Mouse (Mus musculus): Measurements from ENCODE around the gene Usp33. TPM values are rescaled to one million over a fixed set of nuclear protein-coding genes. Genes with fewer than 3 reads are reported as not detected.
"Not testable (repeated sequence)": the region's sequence is repeated elsewhere in the genome, so short reads cannot be mapped to it uniquely, and the experiment has no call there.

Usp33 gene
- polyA plus RNA-seq, 1 experiment from 2014 or later = 31.9 TPM

DNA sequence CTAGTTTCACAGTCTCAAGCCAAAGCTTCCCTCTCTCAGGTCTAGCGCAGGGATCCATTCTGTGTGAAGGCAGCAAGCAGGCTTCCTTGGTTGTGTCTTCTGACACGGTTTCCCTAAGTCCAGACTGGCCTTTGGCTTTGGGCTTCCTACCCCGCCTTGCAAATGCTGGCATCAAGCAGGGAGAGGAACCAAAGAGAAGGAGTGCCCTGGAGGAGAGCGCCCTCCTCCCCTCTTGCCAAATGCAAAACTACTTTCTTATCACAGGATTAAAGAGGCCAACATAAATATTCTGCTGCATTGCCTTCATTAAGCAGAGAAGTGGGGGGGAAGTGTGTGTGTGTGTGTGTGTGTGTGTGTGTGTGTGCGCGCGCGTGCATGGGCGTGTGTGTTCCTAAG is 37.0 kb upstream of the Usp33 start:
- Histone ChIP-seq H3K27ac (ENCODE audit: low read depth, low read length) (peak overlapping the region; percentile 96), H3K4me3 (ENCODE audit: low read depth, low read length) (no peak overlapping the region), H3K4me1 (ENCODE audit: control insufficient read depth, insufficient read depth, low read length) (peaks cover 46% of the 10 kb centered on the region), H3K9ac (ENCODE audit: low read depth, low read length) (no peak overlapping the region; the same call in 1 of the 2 replicates), H3K4me2 (no peak overlapping the region), H3K36me3 (ENCODE audit: control insufficient read depth, insufficient read depth, low read length) (0 out of 2 replicates have a peak, but pooled peaks cover 3% of the 10 kb centered on the region), H3K9me3 (replicated peaks; ENCODE audit: control insufficient read depth, low read length) (no peaks in the 10 kb centered on the region), H3K27me3 (ENCODE audit: control insufficient read depth, insufficient read depth, low read length) (no peaks in the 10 kb centered on the region)
- no peak for ATAC-seq (replicated peaks; ENCODE audit: insufficient number of reproducible peaks, low FRiP score, low TSS enrichment)
- WGBS (ENCODE audit: insufficient replicate concordance) = 70% methylated on average over 9 of the region's 9 CpGs

- H3K4me1 ChIP-seq (ENCODE audit: control insufficient read depth, insufficient read depth, low read length) = peaks cover 11% of the 10 kb centered on the region
- H3K27me3 ChIP-seq (ENCODE audit: control insufficient read depth, insufficient read depth, low read length); H3K27ac ChIP-seq (ENCODE audit: low read depth, low read length); H3K9me3 ChIP-seq (replicated peaks; ENCODE audit: control insufficient read depth, low read length); H3K4me3 ChIP-seq (ENCODE audit: low read depth, low read length); ATAC-seq (replicated peaks; ENCODE audit: insufficient number of reproducible peaks, low FRiP score, low TSS enrichment); H3K9ac ChIP-seq (ENCODE audit: low read depth, low read length); H3K36me3 ChIP-seq (ENCODE audit: control insufficient read depth, insufficient read depth, low read length); H3K4me2 ChIP-seq: not testable (repeated sequence)
- WGBS (ENCODE audit: insufficient replicate concordance) = 76% methylated on average over 14 of the region's 14 CpGs
Measured at GRCm38 (mm10) chr3:152314666-152315065, 31.6 kb upstream of the Usp33 start.

GRCm38 (mm10) chr3:152315613-152316012 is 30.7 kb upstream of the Usp33 start:
- WGBS (ENCODE audit: insufficient replicate concordance) = 12% methylated on average over 7 of the region's 7 CpGs
- ATAC-seq (replicated peaks; ENCODE audit: insufficient number of reproducible peaks, low FRiP score, low TSS enrichment) = peak; percentile 84; the same call in 1 of the 2 replicates
- Histone ChIP-seq H3K27me3 (ENCODE audit: control insufficient read depth, insufficient read depth, low read length) (no peaks in the 10 kb centered on the region), H3K9ac (ENCODE audit: low read depth, low read length) (no peak overlapping the region), H3K9me3 (replicated peaks; ENCODE audit: control insufficient read depth, low read length) (no peaks in the 10 kb centered on the region), H3K36me3 (ENCODE audit: control insufficient read depth, insufficient read depth, low read length) (0 out of 2 replicates have a peak, but pooled peaks cover 3% of the 10 kb centered on the region), H3K27ac (ENCODE audit: low read depth, low read length) (0 out of 2 replicates have a peak overlapping the region, but pooled peaks have one; percentile 29), H3K4me3 (ENCODE audit: low read depth, low read length) (no peak overlapping the region), H3K4me2 (no peak overlapping the region), H3K4me1 (ENCODE audit: control insufficient read depth, insufficient read depth, low read length) (peaks cover 7% of the 10 kb centered on the region; the same call in 1 of the 2 replicates)

- H3K36me3 ChIP-seq (ENCODE audit: control insufficient read depth, insufficient read depth, low read length); H3K4me3 ChIP-seq (ENCODE audit: low read depth, low read length); H3K9me3 ChIP-seq (replicated peaks; ENCODE audit: control insufficient read depth, low read length); H3K9ac ChIP-seq (ENCODE audit: low read depth, low read length); H3K4me1 ChIP-seq (ENCODE audit: control insufficient read depth, insufficient read depth, low read length); ATAC-seq (replicated peaks; ENCODE audit: insufficient number of reproducible peaks, low FRiP score, low TSS enrichment); H3K27ac ChIP-seq (ENCODE audit: low read depth, low read length); H3K4me2 ChIP-seq; H3K27me3 ChIP-seq (ENCODE audit: control insufficient read depth, insufficient read depth, low read length): not testable (repeated sequence)
- 65% methylated on average over 9 of the region's 9 CpGs for WGBS (ENCODE audit: insufficient replicate concordance)
Measured at GRCm38 (mm10) chr3:152316447-152317173, 29.7 kb upstream of the Usp33 start.

- H3K9ac ChIP-seq (ENCODE audit: low read depth, low read length) = no peak overlapping the region
- no peak overlapping the region for H3K4me2 ChIP-seq
- H3K36me3 ChIP-seq (ENCODE audit: control insufficient read depth, insufficient read depth, low read length) = peaks cover 4% of the 10 kb centered on the region; the same call in 1 of the 2 replicates
- 88% methylated on average over 10 of the region's 10 CpGs for WGBS (ENCODE audit: insufficient replicate concordance)
- H3K4me1 ChIP-seq (ENCODE audit: control insufficient read depth, insufficient read depth, low read length) = no peaks in the 10 kb centered on the region
- no peaks in the 10 kb centered on the region for H3K9me3 ChIP-seq (replicated peaks; ENCODE audit: control insufficient read depth, low read length)
- H3K27ac ChIP-seq (ENCODE audit: low read depth, low read length) = no peak overlapping the region
- ATAC-seq (replicated peaks; ENCODE audit: insufficient number of reproducible peaks, low FRiP score, low TSS enrichment) = no peak
- H3K4me3 ChIP-seq (ENCODE audit: low read depth, low read length) = no peak overlapping the region
- H3K27me3 ChIP-seq (ENCODE audit: control insufficient read depth, insufficient read depth, low read length) = no peaks in the 10 kb centered on the region
Measured at GRCm38 (mm10) chr3:152320972-152321645, 25.2 kb upstream of the Usp33 start.

DNA sequence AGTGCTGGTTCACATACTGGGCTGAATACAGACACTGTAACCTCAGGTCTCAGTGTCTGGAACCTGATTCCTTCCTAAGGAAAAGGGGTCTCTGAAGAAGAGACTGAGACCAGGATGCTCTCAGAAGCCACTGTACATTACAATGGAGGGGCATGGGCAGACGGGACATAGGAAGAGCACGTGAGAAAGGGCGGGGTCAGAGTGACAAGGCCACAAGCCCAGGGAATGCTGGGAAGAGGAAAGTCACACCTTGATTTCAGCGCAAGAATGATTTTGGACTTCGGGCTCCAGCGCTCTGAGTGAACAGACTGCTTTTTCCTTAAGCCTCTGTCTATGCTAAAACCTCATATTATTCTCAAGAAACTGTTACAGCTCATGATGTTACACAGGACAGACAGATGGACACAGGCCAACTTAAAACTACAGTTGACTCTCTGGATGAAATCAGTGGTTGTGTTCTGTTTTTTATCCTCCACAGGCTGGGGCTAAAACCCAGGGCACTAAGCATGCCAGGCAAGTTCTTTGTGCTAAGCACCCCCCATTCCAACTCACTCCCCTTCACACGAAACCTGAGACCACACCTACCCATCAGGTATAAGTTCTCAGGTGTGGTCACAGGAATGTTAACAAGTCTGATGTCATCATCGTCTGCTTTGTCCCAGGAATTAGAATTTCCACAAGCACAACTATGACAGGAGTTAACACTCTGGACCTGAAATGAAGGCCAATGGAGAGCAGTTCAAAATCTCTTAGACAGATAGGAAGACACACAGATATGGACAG is 24.3 kb upstream of the Usp33 start:
- ATAC-seq (replicated peaks; ENCODE audit: insufficient number of reproducible peaks, low FRiP score, low TSS enrichment) = no peak
- no peaks in the 10 kb centered on the region for H3K9me3 ChIP-seq (replicated peaks; ENCODE audit: control insufficient read depth, low read length)
- no peak overlapping the region for H3K4me3 ChIP-seq (ENCODE audit: low read depth, low read length)
- H3K9ac ChIP-seq (ENCODE audit: low read depth, low read length) = no peak overlapping the region
- no peak overlapping the region for H3K4me2 ChIP-seq
- no peaks in the 10 kb centered on the region for H3K27me3 ChIP-seq (ENCODE audit: control insufficient read depth, insufficient read depth, low read length)
- H3K36me3 ChIP-seq (ENCODE audit: control insufficient read depth, insufficient read depth, low read length) = peaks cover 4% of the 10 kb centered on the region; the same call in 1 of the 2 replicates
- H3K27ac ChIP-seq (ENCODE audit: low read depth, low read length) = no peak overlapping the region
- no peaks in the 10 kb centered on the region for H3K4me1 ChIP-seq (ENCODE audit: control insufficient read depth, insufficient read depth, low read length)
- WGBS (ENCODE audit: insufficient replicate concordance) = 87% methylated on average over 8 of the region's 8 CpGs

- peaks cover 13% of the 10 kb centered on the region for H3K36me3 ChIP-seq (ENCODE audit: control insufficient read depth, insufficient read depth, low read length)
- no peak overlapping the region for H3K4me2 ChIP-seq
- no peaks in the 10 kb centered on the region for H3K9me3 ChIP-seq (replicated peaks; ENCODE audit: control insufficient read depth, low read length)
- 92% methylated on average over 4 of the region's 6 CpGs for WGBS (ENCODE audit: insufficient replicate concordance)
- no peaks in the 10 kb centered on the region for H3K27me3 ChIP-seq (ENCODE audit: control insufficient read depth, insufficient read depth, low read length)
- ATAC-seq (replicated peaks; ENCODE audit: insufficient number of reproducible peaks, low FRiP score, low TSS enrichment) = no peak
- H3K27ac ChIP-seq (ENCODE audit: low read depth, low read length) = no peak overlapping the region
- H3K4me3 ChIP-seq (ENCODE audit: low read depth, low read length) = no peak overlapping the region
- H3K4me1 ChIP-seq (ENCODE audit: control insufficient read depth, insufficient read depth, low read length) = no peaks in the 10 kb centered on the region
- no peak overlapping the region for H3K9ac ChIP-seq (ENCODE audit: low read depth, low read length)
Measured at GRCm38 (mm10) chr3:152332104-152332503, 14.2 kb upstream of the Usp33 start.

GRCm38 (mm10) chr3:152332545-152333300 is 13.6 kb upstream of the Usp33 start:
- Histone ChIP-seq H3K4me3 (ENCODE audit: low read depth, low read length) (no peak overlapping the region), H3K27me3 (ENCODE audit: control insufficient read depth, insufficient read depth, low read length) (no peaks in the 10 kb centered on the region), H3K36me3 (ENCODE audit: control insufficient read depth, insufficient read depth, low read length) (peaks cover 17% of the 10 kb centered on the region), H3K9ac (ENCODE audit: low read depth, low read length) (no peak overlapping the region), H3K4me2 (no peak overlapping the region), H3K4me1 (ENCODE audit: control insufficient read depth, insufficient read depth, low read length) (no peaks in the 10 kb centered on the region), H3K9me3 (replicated peaks; ENCODE audit: control insufficient read depth, low read length) (no peaks in the 10 kb centered on the region), H3K27ac (ENCODE audit: low read depth, low read length) (no peak overlapping the region)
- 90% methylated on average over 15 of the region's 15 CpGs for WGBS (ENCODE audit: insufficient replicate concordance)
- no peak for ATAC-seq (replicated peaks; ENCODE audit: insufficient number of reproducible peaks, low FRiP score, low TSS enrichment)
